Mouse (Mus musculus): ENCODE results near the gene Acnat1. TPM values are rescaled to one million over a fixed set of nuclear protein-coding genes. Genes with fewer than 3 reads are reported as not detected.

Gene Acnat1
- 0.17 and 0.25 TPM in 2 replicates for polyA plus RNA-seq (2015; fragmentation: Nextera tagmentation; extraction: Ambion mirVana)

GRCm38 (mm10) chr4:49473435-49474100 lies at the start of gene Acnat1:
TSS of gene Acnat1 (minus strand) at chr4:49473912.

GRCm38 (mm10) chr4:49520572-49521340 lies 47.0 kb upstream of the Acnat1 start, which contains the start of the genes Mrpl50 and Zfp189:
TSS of gene Mrpl50 (minus strand) at chr4:49521093.
TSS of gene Zfp189 (plus strand) at chr4:49521176.

GRCm38 (mm10) chr4:49506386-49506785 lies 32.7 kb upstream of the Acnat1 start, which contains the start of gene Baat:
TSS of gene Baat (minus strand) at chr4:49506557.

GRCm38 (mm10) chr4:49407957-49408356 lies 65.8 kb downstream of the Acnat1 start, which contains the start of gene Acnat2:
TSS of gene Acnat2 (minus strand) at chr4:49408151.

Other genes with a start within 250 kb of the Acnat1 start
- gene Acnat2, start 65.8 kb downstream of the Acnat1 start, polyA plus RNA-seq (2015; fragmentation: Nextera tagmentation; extraction: Ambion mirVana): not detected in 2 replicates
- 0.10 TPM in 1 of 2 replicates, not detected in the other for gene Baat, start 32.6 kb upstream of the Acnat1 start, polyA plus RNA-seq (2015; fragmentation: Nextera tagmentation; extraction: Ambion mirVana)
- gene Mrpl50, start 47.2 kb upstream of the Acnat1 start, polyA plus RNA-seq (2015; fragmentation: Nextera tagmentation; extraction: Ambion mirVana): 30.1 and 30.3 TPM in 2 replicates
- 1.8 and 1.9 TPM in 2 replicates for gene Zfp189, start 47.3 kb upstream of the Acnat1 start, polyA plus RNA-seq (2015; fragmentation: Nextera tagmentation; extraction: Ambion mirVana)
- 0.52 and 1.2 TPM in 2 replicates for gene Aldob, start 75.6 kb upstream of the Acnat1 start, polyA plus RNA-seq (2015; fragmentation: Nextera tagmentation; extraction: Ambion mirVana)
- gene Tmem246, start 124.0 kb upstream of the Acnat1 start, polyA plus RNA-seq (2015; fragmentation: Nextera tagmentation; extraction: Ambion mirVana): 5.4 and 7.7 TPM in 2 replicates
- gene Rnf20, start 158.1 kb upstream of the Acnat1 start, polyA plus RNA-seq (2015; fragmentation: Nextera tagmentation; extraction: Ambion mirVana): 21.4 and 23.0 TPM in 2 replicates
- gene Ppp3r2, start 208.1 kb upstream of the Acnat1 start, polyA plus RNA-seq (2015; fragmentation: Nextera tagmentation; extraction: Ambion mirVana): not detected in 2 replicates

Data from spleen, postnatal 0 days (tissue).